Mouse (Mus musculus): ENCODE results near the gene Arl15. TPM values are rescaled to one million over a fixed set of nuclear protein-coding genes. Genes with fewer than 3 reads are reported as not detected.

Gene Arl15
- polyA plus RNA-seq, 1 experiment from 2014 or later: 19.0 TPM

GRCm38 (mm10) chr13:114075724-114076384, 281.5 kb downstream of the Arl15 start:
- Histone ChIP-seq H3K27me3 (ENCODE audit: control insufficient read depth, insufficient read depth, low read length) (no peaks in the 10 kb centered on the region), H3K9me3 (ENCODE audit: control insufficient read depth, low read length) (no peaks in the 10 kb centered on the region), H3K4me1 (replicated peaks; ENCODE audit: control insufficient read depth, insufficient read depth, low read length) (no peaks in the 10 kb centered on the region; the same call in 1 of the 2 replicates), H3K27ac (ENCODE audit: low read depth, low read length) (no peak overlapping the region), H3K4me2 (replicated peaks; ENCODE audit: low read depth, low read length) (no peak overlapping the region), H3K9ac (ENCODE audit: low read depth, low read length) (no peak overlapping the region), H3K36me3 (ENCODE audit: control insufficient read depth, insufficient read depth, low read length) (no peaks in the 10 kb centered on the region), H3K4me3 (ENCODE audit: low read depth, low read length) (no peak overlapping the region)
- DNase-seq (ENCODE audit: low spot score) (peak; percentile 68), ATAC-seq (ENCODE audit: low FRiP score) (peak; percentile 45; the same call in 1 of the 2 replicates)
- WGBS: 72% methylated on average over 9 of the region's 9 CpGs

GRCm38 (mm10) chr13:114077181-114077580, 282.9 kb downstream of the Arl15 start:
- 92% methylated on average over 9 of the region's 9 CpGs for WGBS
- Histone ChIP-seq H3K27ac (ENCODE audit: low read depth, low read length) (no peak overlapping the region), H3K4me2 (replicated peaks; ENCODE audit: low read depth, low read length) (no peak overlapping the region), H3K36me3 (ENCODE audit: control insufficient read depth, insufficient read depth, low read length) (no peaks in the 10 kb centered on the region), H3K4me1 (replicated peaks; ENCODE audit: control insufficient read depth, insufficient read depth, low read length) (no peaks in the 10 kb centered on the region; the same call in 1 of the 2 replicates), H3K9ac (ENCODE audit: low read depth, low read length) (no peak overlapping the region), H3K27me3 (ENCODE audit: control insufficient read depth, insufficient read depth, low read length) (no peaks in the 10 kb centered on the region), H3K9me3 (ENCODE audit: control insufficient read depth, low read length) (no peaks in the 10 kb centered on the region), H3K4me3 (ENCODE audit: low read depth, low read length) (no peak overlapping the region)
- DNase-seq (ENCODE audit: low spot score): no peak
- no peak for ATAC-seq (ENCODE audit: low FRiP score)

GRCm38 (mm10) chr13:114077584-114078270, 283.4 kb downstream of the Arl15 start:
- no peaks in the 10 kb centered on the region for H3K36me3 ChIP-seq (ENCODE audit: control insufficient read depth, insufficient read depth, low read length)
- H3K4me2 ChIP-seq (replicated peaks; ENCODE audit: low read depth, low read length): no peak overlapping the region
- H3K4me1 ChIP-seq (replicated peaks; ENCODE audit: control insufficient read depth, insufficient read depth, low read length): no peaks in the 10 kb centered on the region; the same call in 1 of the 2 replicates
- WGBS: 62% methylated on average over 17 of the region's 17 CpGs
- no peaks in the 10 kb centered on the region for H3K9me3 ChIP-seq (ENCODE audit: control insufficient read depth, low read length)
- no peaks in the 10 kb centered on the region for H3K27me3 ChIP-seq (ENCODE audit: control insufficient read depth, insufficient read depth, low read length)
- H3K4me3 ChIP-seq (ENCODE audit: low read depth, low read length): no peak overlapping the region
- H3K9ac ChIP-seq (ENCODE audit: low read depth, low read length): no peak overlapping the region
- H3K27ac ChIP-seq (ENCODE audit: low read depth, low read length): no peak overlapping the region
- ATAC-seq (ENCODE audit: low FRiP score): peak; percentile 34; the same call in 1 of the 2 replicates
- DNase-seq (ENCODE audit: low spot score): peak; percentile 31

- H3K4me2 ChIP-seq (replicated peaks; ENCODE audit: low read depth, low read length): no peak overlapping the region
- DNase-seq (ENCODE audit: low spot score): no peak
- H3K4me1 ChIP-seq (replicated peaks; ENCODE audit: control insufficient read depth, insufficient read depth, low read length): no peaks in the 10 kb centered on the region; the same call in 1 of the 2 replicates
- no peak overlapping the region for H3K9ac ChIP-seq (ENCODE audit: low read depth, low read length)
- ATAC-seq (ENCODE audit: low FRiP score): no peak
- no peak overlapping the region for H3K27ac ChIP-seq (ENCODE audit: low read depth, low read length)
- H3K36me3 ChIP-seq (ENCODE audit: control insufficient read depth, insufficient read depth, low read length): no peaks in the 10 kb centered on the region
- no peaks in the 10 kb centered on the region for H3K27me3 ChIP-seq (ENCODE audit: control insufficient read depth, insufficient read depth, low read length)
- no peaks in the 10 kb centered on the region for H3K9me3 ChIP-seq (ENCODE audit: control insufficient read depth, low read length)
- WGBS: 80% methylated on average over 4 of the region's 4 CpGs
- H3K4me3 ChIP-seq (ENCODE audit: low read depth, low read length): no peak overlapping the region
Observed at GRCm38 (mm10) chr13:114078851-114079250, 284.5 kb downstream of the Arl15 start.

- no peaks in the 10 kb centered on the region for H3K27me3 ChIP-seq (ENCODE audit: control insufficient read depth, insufficient read depth, low read length)
- H3K36me3 ChIP-seq (ENCODE audit: control insufficient read depth, insufficient read depth, low read length): no peaks in the 10 kb centered on the region
- no peaks in the 10 kb centered on the region for H3K9me3 ChIP-seq (ENCODE audit: control insufficient read depth, low read length)
- H3K27ac ChIP-seq (ENCODE audit: low read depth, low read length): no peak overlapping the region
- H3K4me2 ChIP-seq (replicated peaks; ENCODE audit: low read depth, low read length): no peak overlapping the region
- WGBS: 90% methylated on average over 6 of the region's 6 CpGs
- no peak overlapping the region for H3K4me3 ChIP-seq (ENCODE audit: low read depth, low read length)
- DNase-seq (ENCODE audit: low spot score) (no peak), ATAC-seq (ENCODE audit: low FRiP score) (no peak)
- H3K9ac ChIP-seq (ENCODE audit: low read depth, low read length): no peak overlapping the region
- no peaks in the 10 kb centered on the region; the same call in 1 of the 2 replicates for H3K4me1 ChIP-seq (replicated peaks; ENCODE audit: control insufficient read depth, insufficient read depth, low read length)
Observed at GRCm38 (mm10) chr13:114079751-114080150, 285.4 kb downstream of the Arl15 start.

- no peaks in the 10 kb centered on the region for H3K36me3 ChIP-seq (ENCODE audit: control insufficient read depth, insufficient read depth, low read length)
- ATAC-seq (ENCODE audit: low FRiP score) (no peak), DNase-seq (ENCODE audit: low spot score) (no peak)
- WGBS: 96% methylated on average over 8 of the region's 8 CpGs
- H3K27me3 ChIP-seq (ENCODE audit: control insufficient read depth, insufficient read depth, low read length): no peaks in the 10 kb centered on the region
- H3K27ac ChIP-seq (ENCODE audit: low read depth, low read length): no peak overlapping the region
- no peaks in the 10 kb centered on the region; the same call in 1 of the 2 replicates for H3K4me1 ChIP-seq (replicated peaks; ENCODE audit: control insufficient read depth, insufficient read depth, low read length)
- H3K4me3 ChIP-seq (ENCODE audit: low read depth, low read length): no peak overlapping the region
- no peaks in the 10 kb centered on the region for H3K9me3 ChIP-seq (ENCODE audit: control insufficient read depth, low read length)
- no peak overlapping the region for H3K9ac ChIP-seq (ENCODE audit: low read depth, low read length)
- H3K4me2 ChIP-seq (replicated peaks; ENCODE audit: low read depth, low read length): no peak overlapping the region
Observed at GRCm38 (mm10) chr13:114080491-114080890, 286.2 kb downstream of the Arl15 start.

GRCm38 (mm10) chr13:114083570-114084138, 289.3 kb downstream of the Arl15 start:
- no peak overlapping the region for H3K4me2 ChIP-seq (replicated peaks; ENCODE audit: low read depth, low read length)
- DNase-seq (ENCODE audit: low spot score): no peak
- no peaks in the 10 kb centered on the region for H3K9me3 ChIP-seq (ENCODE audit: control insufficient read depth, low read length)
- H3K9ac ChIP-seq (ENCODE audit: low read depth, low read length): no peak overlapping the region
- no peak overlapping the region for H3K27ac ChIP-seq (ENCODE audit: low read depth, low read length)
- H3K36me3 ChIP-seq (ENCODE audit: control insufficient read depth, insufficient read depth, low read length): no peaks in the 10 kb centered on the region
- ATAC-seq (ENCODE audit: low FRiP score): no peak
- WGBS: 90% methylated on average over 3 of the region's 3 CpGs
- no peaks in the 10 kb centered on the region for H3K27me3 ChIP-seq (ENCODE audit: control insufficient read depth, insufficient read depth, low read length)
- no peaks in the 10 kb centered on the region for H3K4me1 ChIP-seq (replicated peaks; ENCODE audit: control insufficient read depth, insufficient read depth, low read length)
- H3K4me3 ChIP-seq (ENCODE audit: low read depth, low read length): no peak overlapping the region

- Histone ChIP-seq H3K4me1 (replicated peaks; ENCODE audit: control insufficient read depth, insufficient read depth, low read length) (no peaks in the 10 kb centered on the region), H3K9ac (ENCODE audit: low read depth, low read length) (no peak overlapping the region), H3K9me3 (ENCODE audit: control insufficient read depth, low read length) (no peaks in the 10 kb centered on the region), H3K27me3 (ENCODE audit: control insufficient read depth, insufficient read depth, low read length) (no peaks in the 10 kb centered on the region), H3K4me2 (replicated peaks; ENCODE audit: low read depth, low read length) (no peak overlapping the region), H3K36me3 (ENCODE audit: control insufficient read depth, insufficient read depth, low read length) (no peaks in the 10 kb centered on the region), H3K27ac (ENCODE audit: low read depth, low read length) (no peak overlapping the region), H3K4me3 (ENCODE audit: low read depth, low read length) (no peak overlapping the region)
- 85% methylated on average over 8 of the region's 8 CpGs for WGBS
- ATAC-seq (ENCODE audit: low FRiP score) (no peak), DNase-seq (ENCODE audit: low spot score) (no peak)
Observed at GRCm38 (mm10) chr13:114085442-114085841, 291.1 kb downstream of the Arl15 start.

All from hindbrain, embryonic 11.5 days (tissue).